Mouse (Mus musculus): ENCODE data around the gene Rbbp8nl.

GRCm38 (mm10) chr2:180247916-180248315 lies 41.8 kb downstream of the Rbbp8nl start:
- TF ChIP-seq CTCF (IDR thresholded peaks at IDR 0.05; ENCODE audit: borderline replicate concordance, insufficient read depth, low read depth, low read length), result no peak
- TF ChIP-seq POLR2A (IDR thresholded peaks at IDR 0.05; ENCODE audit: borderline replicate concordance, insufficient read depth, low read length), result no peak
